Mouse (Mus musculus): ENCODE measurements at regions not wholly inside any gene's neighbourhood (a gene's known extent, or its start where the extent isn't known, plus 50 kb on each side); places are given as distances from the start of the nearest gene placed in this dataset.

DNA sequence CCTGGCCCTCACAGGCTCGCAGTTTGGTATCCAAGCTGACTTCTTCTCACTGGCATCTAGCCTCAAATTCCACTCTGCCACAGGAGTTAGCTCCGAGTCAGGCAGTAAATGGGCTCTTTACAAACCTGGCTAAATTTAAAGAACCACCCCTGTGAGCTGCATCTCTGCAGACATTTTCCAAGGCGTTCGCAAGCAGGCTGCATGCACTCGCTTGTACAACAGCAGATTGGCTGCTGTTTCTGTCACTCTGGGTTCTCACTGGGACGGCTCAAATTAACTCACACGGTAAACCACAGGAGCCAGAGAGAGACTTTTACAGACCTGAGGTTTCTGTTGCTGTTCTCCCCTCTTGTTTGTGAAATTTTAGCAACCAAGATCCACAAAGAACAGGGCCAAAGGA lies 321.3 kb upstream of the Noct start:
- Histone ChIP-seq H3K4me1 (ENCODE audit: control insufficient read depth in 1 of 2, insufficient read depth in 2 of 2, low read length in 2 of 2) (no peaks in the 10 kb centered on the region), H3K9me3 (replicated peaks; ENCODE audit: insufficient read depth, low read length) (no peaks in the 10 kb centered on the region), H3K27me3 (ENCODE audit: control insufficient read depth in 1 of 2, insufficient read depth in 2 of 2, low read length in 2 of 2) (no peaks in the 10 kb centered on the region), H3K9ac (ENCODE audit: control insufficient read depth, low read depth, low read length, poor library complexity, severe bottlenecking) (no peak overlapping the region), H3K27ac (ENCODE audit: control insufficient read depth, low read depth, low read length) (no peak overlapping the region), H3K36me3 (ENCODE audit: control insufficient read depth in 1 of 2, insufficient read depth in 2 of 2, low read length in 2 of 2) (no peaks in the 10 kb centered on the region), H3K4me3 (ENCODE audit: control insufficient read depth in 1 of 2, insufficient read depth in 1 of 2, low read depth in 2 of 2, low read length in 2 of 2) (no peak overlapping the region), H3K79me2 (ENCODE audit: control insufficient read depth, insufficient read depth, low read length, poor library complexity) (no peaks in the 10 kb centered on the region)
- DNase-seq (ENCODE audit: low read depth, low spot score) = no peak
- TF ChIP-seq JUND (IDR thresholded peaks at IDR 0.05; ENCODE audit: low read depth, low read length) (no peak), HCFC1 (IDR thresholded peaks at IDR 0.05; ENCODE audit: low read depth, low read length) (no peak), BHLHE40 (IDR thresholded peaks at IDR 0.05; ENCODE audit: borderline replicate concordance, low read depth, low read length) (no peak), CHD1 (IDR thresholded peaks at IDR 0.05; ENCODE audit: low read depth, low read length) (no peak), GATA1 (IDR thresholded peaks at IDR 0.05; ENCODE audit: low read depth, low read length) (no peak), MAFK (IDR thresholded peaks at IDR 0.05; ENCODE audit: borderline replicate concordance, low read depth, low read length) (no peak), ZC3H11A (IDR thresholded peaks at IDR 0.05; ENCODE audit: low read depth, low read length) (no peak), NRF1 (IDR thresholded peaks at IDR 0.05; ENCODE audit: insufficient read depth, low read depth, low read length, poor library complexity, severe bottlenecking) (no peak), MAZ (IDR thresholded peaks at IDR 0.05; ENCODE audit: low read depth, low read length) (no peak), MAX (IDR thresholded peaks at IDR 0.05; ENCODE audit: low read length) (no peak), CHD2 (IDR thresholded peaks at IDR 0.05; ENCODE audit: low read length) (no peak), CTCF (IDR thresholded peaks at IDR 0.05 in 2 of 3, conservative IDR thresholded peaks at IDR 0.05 in 1 of 3; ENCODE audit: control insufficient read depth in 1 of 3, insufficient read depth in 1 of 3, low read depth in 2 of 3, low read length in 3 of 3, poor library complexity in 1 of 3, severe bottlenecking in 1 of 3) (no peak), GABPA (IDR thresholded peaks at IDR 0.05; ENCODE audit: low read depth, low read length) (no peak), ZNF384 (IDR thresholded peaks at IDR 0.05; ENCODE audit: low read depth, low read length) (no peak), TBP (IDR thresholded peaks at IDR 0.05; ENCODE audit: low read depth, low read length) (no peak), KAT2A (conservative IDR thresholded peaks at IDR 0.05; ENCODE audit: low read depth, low read length) (no peak), POLR2AphosphoS2 (IDR thresholded peaks at IDR 0.05; ENCODE audit: low read length) (no peak), E2F4 (IDR thresholded peaks at IDR 0.05; ENCODE audit: borderline replicate concordance, low read depth, low read length) (no peak)

DNA sequence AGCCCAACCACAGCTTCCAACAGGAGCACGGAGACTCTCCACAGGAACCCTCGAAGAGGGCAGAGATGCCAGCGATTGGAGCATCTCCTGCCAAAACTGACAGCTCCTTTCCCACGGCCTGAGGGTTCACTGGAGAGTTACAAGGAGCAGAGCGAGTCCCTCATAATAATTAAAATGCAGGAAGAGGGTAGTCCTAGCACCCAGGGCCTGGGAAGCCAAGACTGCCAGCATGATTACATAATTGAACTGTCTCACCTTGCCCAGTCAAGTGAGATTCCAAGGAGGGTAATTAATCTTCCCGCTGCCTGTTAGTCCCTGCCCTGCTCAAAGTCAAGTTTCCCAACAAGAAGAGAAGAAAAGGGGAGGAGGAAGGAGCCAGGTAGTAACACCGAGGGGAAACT lies 319.5 kb upstream of the Noct start:
- no peak for TF ChIP-seq MYC (IDR thresholded peaks at IDR 0.05; ENCODE audit: low read depth, low read length)
- TF ChIP-seq USF1 (IDR thresholded peaks at IDR 0.05; ENCODE audit: low read depth, low read length) = no peak
- TF ChIP-seq CHD1 (IDR thresholded peaks at IDR 0.05; ENCODE audit: low read depth, low read length) = no peak
- TF ChIP-seq ZNF384 (IDR thresholded peaks at IDR 0.05; ENCODE audit: low read depth, low read length) = no peak
- TF ChIP-seq MAFK (IDR thresholded peaks at IDR 0.05; ENCODE audit: borderline replicate concordance, low read depth, low read length) = no peak
- TF ChIP-seq ETS1 (IDR thresholded peaks at IDR 0.05; ENCODE audit: low read depth, low read length) = no peak
- TF ChIP-seq TBP (IDR thresholded peaks at IDR 0.05; ENCODE audit: low read depth, low read length) = no peak
- TF ChIP-seq POLR2A (IDR thresholded peaks at IDR 0.05; ENCODE audit: control insufficient read depth in 1 of 2, insufficient read depth in 1 of 2, low read depth in 1 of 2, low read length in 2 of 2, poor library complexity in 1 of 2) = no peak
- TF ChIP-seq E2F4 (IDR thresholded peaks at IDR 0.05; ENCODE audit: borderline replicate concordance, low read depth, low read length) = no peak
- TF ChIP-seq ZKSCAN1 (IDR thresholded peaks at IDR 0.05; ENCODE audit: low read depth, low read length) = no peak
- no peak for TF ChIP-seq ZMIZ1 (IDR thresholded peaks at IDR 0.05; ENCODE audit: low read depth, low read length)
- TF ChIP-seq CHD2 (IDR thresholded peaks at IDR 0.05; ENCODE audit: low read length) = no peak
- TF ChIP-seq MXI1 (IDR thresholded peaks at IDR 0.05; ENCODE audit: low read depth, low read length) = no peak
- TF ChIP-seq SMC3 (IDR thresholded peaks at IDR 0.05; ENCODE audit: low read depth, low read length) = no peak

More for the DNA sequence above, 319.5 kb upstream of the Noct start:
- Histone ChIP-seq H3K4me3 (ENCODE audit: control insufficient read depth in 1 of 2, insufficient read depth in 1 of 2, low read depth in 2 of 2, low read length in 2 of 2) (no peak overlapping the region), H3K36me3 (ENCODE audit: control insufficient read depth in 1 of 2, insufficient read depth in 2 of 2, low read length in 2 of 2) (no peaks in the 10 kb centered on the region), H3K27me3 (ENCODE audit: control insufficient read depth in 1 of 2, insufficient read depth in 2 of 2, low read length in 2 of 2) (peaks cover 0 to 2% of the 10 kb centered on the region in 2 experiments; a peak in 1 of 4 replicates), H3K79me2 (ENCODE audit: control insufficient read depth, insufficient read depth, low read length, poor library complexity) (no peaks in the 10 kb centered on the region), H3K9me3 (replicated peaks; ENCODE audit: insufficient read depth, low read length) (no peaks in the 10 kb centered on the region), H3K9ac (ENCODE audit: control insufficient read depth, low read depth, low read length, poor library complexity, severe bottlenecking) (no peak overlapping the region), H3K27ac (ENCODE audit: control insufficient read depth, low read depth, low read length) (no peak overlapping the region), H3K4me1 (ENCODE audit: control insufficient read depth in 1 of 2, insufficient read depth in 2 of 2, low read length in 2 of 2) (no peaks in the 10 kb centered on the region)
- DNase-seq (ENCODE audit: low read depth, low spot score) = no peak

All from MEL (cell line).